Mouse (Mus musculus) CD8-positive naive resting alpha-beta T cell, adult 2 months (primary cell): ENCODE measurements around the gene Sult2a6.

Source experiments
- DNase-seq, 2 experiments: peaks; one replicate each; pipeline ENCODE4 v3.0.0; 2022; ENCODE audit warnings: low read depth in 2 of 2, low spot score in 2 of 2

The Sult2a6 gene

DNA sequence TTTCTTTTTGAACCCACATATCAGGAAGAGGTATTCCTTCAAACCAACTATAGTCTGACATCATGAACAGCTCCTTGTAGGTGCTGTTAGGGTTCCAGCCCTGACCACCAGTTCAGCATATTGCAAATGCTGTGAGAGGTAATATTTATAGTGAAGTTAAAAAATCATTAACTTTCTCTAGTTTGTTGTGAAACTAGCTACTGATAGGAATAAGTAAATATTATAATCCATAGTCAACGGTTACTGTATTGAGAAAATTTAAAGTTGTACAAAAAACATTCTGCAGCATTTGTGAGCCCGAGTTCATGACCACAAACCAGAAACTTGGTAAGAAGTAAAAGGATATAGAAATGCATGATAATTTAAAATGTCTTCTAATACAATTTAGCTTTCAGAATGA is at the start of gene Sult2a6:
Sult2a6 (minus strand) TSS at position 101 of the 400 bp plus-strand sequence.
- no peak for DNase-seq

DNA sequence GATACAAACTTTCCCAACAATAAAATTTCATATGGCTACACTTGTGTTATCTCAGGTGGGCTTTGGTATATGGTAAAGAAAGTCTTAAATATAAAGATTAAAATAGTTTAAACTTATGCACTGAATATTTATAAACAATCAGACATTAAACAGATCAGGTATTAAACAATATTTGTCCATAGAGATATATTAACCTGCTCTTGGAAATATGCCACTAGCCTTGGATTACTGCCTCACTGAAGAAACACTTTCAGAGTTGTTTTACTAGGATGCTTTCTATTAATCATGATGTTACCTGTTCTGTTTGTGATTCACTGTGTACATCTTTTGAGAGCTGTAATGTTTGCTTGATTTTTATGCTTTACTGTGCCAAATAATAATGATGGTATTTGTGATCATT is 39.4 kb downstream of the Sult2a6 start:
- no peak for DNase-seq

DNA sequence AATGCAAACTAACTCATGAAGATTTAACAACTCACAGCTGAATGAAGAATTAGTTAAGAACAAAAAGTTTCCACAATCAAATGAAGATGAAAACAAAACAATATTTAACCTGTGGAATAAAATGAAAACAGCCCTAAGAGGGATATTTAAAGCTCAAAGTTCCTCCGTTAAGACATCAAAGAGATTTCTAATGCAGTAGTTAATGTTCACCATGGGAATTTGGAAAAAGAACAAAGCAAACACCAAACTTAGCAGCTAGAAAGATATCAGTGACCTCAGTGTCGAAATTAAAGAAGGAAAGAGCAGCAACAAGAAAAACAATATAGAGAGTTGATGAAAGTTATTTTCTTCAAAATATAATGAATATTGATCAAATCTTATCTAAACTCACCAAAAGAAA is 51.3 kb downstream of the Sult2a6 start:
- DNase-seq, result no peak

DNA sequence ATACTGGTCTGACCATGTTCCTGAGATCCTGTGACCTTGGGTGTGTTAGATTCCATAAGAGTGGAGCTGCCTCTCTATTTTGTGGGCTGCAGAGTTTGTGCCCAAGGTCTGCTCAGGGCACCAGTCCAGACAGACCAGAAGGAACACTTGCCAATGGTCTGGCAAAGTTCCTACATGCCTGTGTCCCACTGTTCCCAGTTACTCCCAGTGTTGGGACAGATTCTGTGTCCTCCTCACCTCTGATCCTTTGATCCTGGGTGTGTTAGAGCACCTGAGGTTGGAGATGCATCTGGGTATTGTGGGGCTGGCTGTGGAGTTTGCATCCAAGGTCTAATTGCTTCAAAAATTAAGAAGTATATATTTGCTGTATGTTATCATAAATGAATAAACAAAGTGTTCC is 52.2 kb downstream of the Sult2a6 start:
- no peak for DNase-seq
